Mouse (Mus musculus): ENCODE data around the gene Srsf1. TPM values are rescaled to one million over a fixed set of nuclear protein-coding genes. Genes with fewer than 3 reads are reported as not detected.
A peak's percentile ranks its signal among the peaks of the same experiment; 100 is the strongest.

Srsf1 gene
- polyA plus RNA-seq (2016; fragmentation: Nextera tagmentation; extraction: Ambion mirVana): 484 and 550 TPM in 2 replicates

GRCm38 (mm10) chr11:88046944-88047794 lies at the start of gene Srsf1:
Srsf1 (plus strand) TSS chr11:88047373.
- under 1% methylated on average over 58 of the region's 60 CpGs for WGBS
- H3K4me3 ChIP-seq: peak within 1 kb of the TSS; percentile 97
- H3K9ac ChIP-seq (replicated peaks): peak within 1 kb of the TSS; percentile 99
- H3K27ac ChIP-seq (replicated peaks): peak within 1 kb of the TSS; percentile 99
- H3K9me3 ChIP-seq: no peaks in the 10 kb centered on the region
- no peaks in the 10 kb centered on the region for H3K27me3 ChIP-seq
- peak within 1 kb of the TSS; percentile 90 for H3K4me2 ChIP-seq (replicated peaks)
- peaks cover 18% of the 10 kb centered on the region for H3K36me3 ChIP-seq
- peaks cover 33% of the 10 kb centered on the region for H3K4me1 ChIP-seq
- peak; percentile 87 for ATAC-seq (ENCODE audit: low FRiP score, low read depth)

GRCm38 (mm10) chr11:87999751-88000150 lies 47.4 kb upstream of the Srsf1 start:
- WGBS: 92% methylated on average over 5 of the region's 5 CpGs
- H3K9ac ChIP-seq (replicated peaks): no peak overlapping the region
- H3K27me3 ChIP-seq: no peaks in the 10 kb centered on the region
- no peak overlapping the region for H3K4me3 ChIP-seq
- no peak for ATAC-seq (ENCODE audit: low FRiP score, low read depth)
- H3K4me2 ChIP-seq (replicated peaks): no peak overlapping the region
- H3K27ac ChIP-seq (replicated peaks): no peak overlapping the region
- peaks cover 7% of the 10 kb centered on the region; the same call in 1 of the 2 replicates for H3K9me3 ChIP-seq
- no peaks in the 10 kb centered on the region for H3K4me1 ChIP-seq
- peaks cover 14% of the 10 kb centered on the region; the same call in 1 of the 2 replicates for H3K36me3 ChIP-seq

GRCm38 (mm10) chr11:88002738-88003137 lies 44.4 kb upstream of the Srsf1 start:
- ATAC-seq (ENCODE audit: low FRiP score, low read depth): no peak
- peaks cover 7% of the 10 kb centered on the region for H3K9me3 ChIP-seq
- no peak overlapping the region for H3K27ac ChIP-seq (replicated peaks)
- no peaks in the 10 kb centered on the region for H3K27me3 ChIP-seq
- no peak overlapping the region for H3K4me2 ChIP-seq (replicated peaks)
- WGBS: 75% methylated on average over 4 of the region's 4 CpGs
- no peak overlapping the region for H3K9ac ChIP-seq (replicated peaks)
- H3K36me3 ChIP-seq: peaks cover 14% of the 10 kb centered on the region; the same call in 1 of the 2 replicates
- H3K4me1 ChIP-seq: no peaks in the 10 kb centered on the region
- no peak overlapping the region for H3K4me3 ChIP-seq

- H3K27ac ChIP-seq (replicated peaks): no peak overlapping the region
- H3K4me2 ChIP-seq (replicated peaks): no peak overlapping the region
- no peak overlapping the region for H3K9ac ChIP-seq (replicated peaks)
- ATAC-seq (ENCODE audit: low FRiP score, low read depth): no peak
- H3K4me3 ChIP-seq: no peak overlapping the region
- no peaks in the 10 kb centered on the region for H3K27me3 ChIP-seq
- H3K4me1 ChIP-seq: no peaks in the 10 kb centered on the region; the same call in 1 of the 2 replicates
- H3K36me3 ChIP-seq: peaks cover 14% of the 10 kb centered on the region; the same call in 1 of the 2 replicates
- H3K9me3 ChIP-seq: peaks cover 7% of the 10 kb centered on the region
- 73% methylated on average over 2 of the region's 2 CpGs for WGBS
Measured at GRCm38 (mm10) chr11:88004123-88004522, 43.0 kb upstream of the Srsf1 start.

- whole genome bisulfite sequencing: 50% methylated on average over 1 of the region's 1 CpGs
- Histone ChIP-seq H3K9ac (replicated peaks) (no peak overlapping the region), H3K4me2 (replicated peaks) (no peak overlapping the region), H3K36me3 (no peaks in the 10 kb centered on the region), H3K9me3 (no peaks in the 10 kb centered on the region; the same call in 1 of the 2 replicates), H3K4me3 (no peak overlapping the region), H3K27me3 (no peaks in the 10 kb centered on the region), H3K27ac (replicated peaks) (no peak overlapping the region), H3K4me1 (peaks cover 11% of the 10 kb centered on the region; the same call in 1 of the 2 replicates)
- no peak for ATAC-seq (ENCODE audit: low FRiP score, low read depth)
Measured at GRCm38 (mm10) chr11:88008641-88009040, 38.5 kb upstream of the Srsf1 start.

GRCm38 (mm10) chr11:88009542-88010190 lies 37.5 kb upstream of the Srsf1 start:
- peak overlapping the region; percentile 35; the same call in 1 of the 2 replicates for H3K27ac ChIP-seq (replicated peaks)
- WGBS: 23% methylated on average over 16 of the region's 16 CpGs
- no peaks in the 10 kb centered on the region for H3K36me3 ChIP-seq
- H3K27me3 ChIP-seq: no peaks in the 10 kb centered on the region
- H3K4me3 ChIP-seq: no peak overlapping the region
- no peak for ATAC-seq (ENCODE audit: low FRiP score, low read depth)
- H3K4me1 ChIP-seq: peaks cover 11% of the 10 kb centered on the region; the same call in 1 of the 2 replicates
- 0 out of 2 replicates have a peak overlapping the region, but pooled peaks have one; percentile 11 for H3K9ac ChIP-seq (replicated peaks)
- H3K4me2 ChIP-seq (replicated peaks): peak overlapping the region; percentile 32; the same call in 1 of the 2 replicates
- H3K9me3 ChIP-seq: no peaks in the 10 kb centered on the region; the same call in 1 of the 2 replicates

- WGBS: 78% methylated on average over 11 of the region's 11 CpGs
- peaks cover 11% of the 10 kb centered on the region; the same call in 1 of the 2 replicates for H3K4me1 ChIP-seq
Measured at GRCm38 (mm10) chr11:88011208-88011913, 35.8 kb upstream of the Srsf1 start.

GRCm38 (mm10) chr11:88011914-88012419 lies 35.2 kb upstream of the Srsf1 start:
- Histone ChIP-seq H3K4me2 (replicated peaks) (no peak overlapping the region), H3K27me3 (no peaks in the 10 kb centered on the region), H3K9ac (replicated peaks) (no peak overlapping the region), H3K4me1 (peaks cover 11% of the 10 kb centered on the region; the same call in 1 of the 2 replicates), H3K27ac (replicated peaks) (no peak overlapping the region), H3K9me3 (no peaks in the 10 kb centered on the region), H3K4me3 (no peak overlapping the region), H3K36me3 (no peaks in the 10 kb centered on the region)
- ATAC-seq (ENCODE audit: low FRiP score, low read depth): no peak
- WGBS: 85% methylated on average over 7 of the region's 7 CpGs

More at GRCm38 (mm10) chr11:88011208-88011913, 35.8 kb upstream of the Srsf1 start:
- Histone ChIP-seq H3K27ac (replicated peaks) (no peak overlapping the region), H3K9me3 (no peaks in the 10 kb centered on the region), H3K4me2 (replicated peaks) (no peak overlapping the region), H3K27me3 (no peaks in the 10 kb centered on the region), H3K9ac (replicated peaks) (no peak overlapping the region), H3K36me3 (no peaks in the 10 kb centered on the region), H3K4me3 (no peak overlapping the region)
- no peak for ATAC-seq (ENCODE audit: low FRiP score, low read depth)

GRCm38 (mm10) chr11:88012621-88013244 lies 34.4 kb upstream of the Srsf1 start:
- ATAC-seq (ENCODE audit: low FRiP score, low read depth): no peak
- 94% methylated on average over 11 of the region's 11 CpGs for WGBS

GRCm38 (mm10) chr11:88013632-88014031 lies 33.5 kb upstream of the Srsf1 start:
- no peak overlapping the region for H3K4me3 ChIP-seq
- peaks cover 11% of the 10 kb centered on the region; the same call in 1 of the 2 replicates for H3K4me1 ChIP-seq
- no peak overlapping the region for H3K4me2 ChIP-seq (replicated peaks)
- no peaks in the 10 kb centered on the region for H3K27me3 ChIP-seq
- ATAC-seq (ENCODE audit: low FRiP score, low read depth): no peak
- no peak overlapping the region for H3K27ac ChIP-seq (replicated peaks)
- 89% methylated on average over 10 of the region's 10 CpGs for WGBS
- no peaks in the 10 kb centered on the region for H3K36me3 ChIP-seq
- H3K9ac ChIP-seq (replicated peaks): no peak overlapping the region
- H3K9me3 ChIP-seq: no peaks in the 10 kb centered on the region

More at GRCm38 (mm10) chr11:88012621-88013244, 34.4 kb upstream of the Srsf1 start:
- no peak overlapping the region for H3K4me3 ChIP-seq
- H3K36me3 ChIP-seq: no peaks in the 10 kb centered on the region
- no peak overlapping the region for H3K4me2 ChIP-seq (replicated peaks)
- H3K27ac ChIP-seq (replicated peaks): no peak overlapping the region
- H3K9ac ChIP-seq (replicated peaks): no peak overlapping the region
- no peaks in the 10 kb centered on the region for H3K9me3 ChIP-seq
- H3K4me1 ChIP-seq: peaks cover 11% of the 10 kb centered on the region; the same call in 1 of the 2 replicates
- H3K27me3 ChIP-seq: no peaks in the 10 kb centered on the region

GRCm38 (mm10) chr11:88015161-88015560 lies 32.0 kb upstream of the Srsf1 start:
- 86% methylated on average over 11 of the region's 11 CpGs for WGBS
- H3K9me3 ChIP-seq: no peaks in the 10 kb centered on the region
- H3K27ac ChIP-seq (replicated peaks): no peak overlapping the region
- no peaks in the 10 kb centered on the region for H3K27me3 ChIP-seq
- no peaks in the 10 kb centered on the region for H3K36me3 ChIP-seq
- no peak overlapping the region for H3K4me3 ChIP-seq
- no peak overlapping the region for H3K9ac ChIP-seq (replicated peaks)
- H3K4me2 ChIP-seq (replicated peaks): no peak overlapping the region
- H3K4me1 ChIP-seq: peaks cover under 1% of the 10 kb centered on the region; the same call in 1 of the 2 replicates
- no peak for ATAC-seq (ENCODE audit: low FRiP score, low read depth)
